In genomic region chr11:33221566-33222365, GRCm38 (mm10) we compare ENCODE assay signal across 19 mouse cellular contexts. TPM values are rescaled to one million over a fixed set of nuclear protein-coding genes. Genes with fewer than 3 reads are reported as not detected.
A peak's percentile ranks its signal among the peaks of the same experiment; 100 is the strongest.
DNase-seq lines count a peak whose midpoint lies in the region; ATAC-seq and TF ChIP-seq lines count a peak whose summit lies in the region.
"Had no signal": no experiment of that assay in that cellular context is flagged by ENCODE, and none has a peak within 500 bp of the region (broad histone marks: within the 10 kb centered on the region; RNA-seq: fewer than 3 reads in every experiment).

No protein-coding gene starts in this region.

- 0 out of 2 replicates have a peak, but pooled peaks have one; percentile 29 for ATAC-seq in heart, embryonic 12.5 days (ENCODE audit: insufficient number of reproducible peaks, low FRiP score)
- ATAC-seq in kidney, embryonic 14.5 days (ENCODE audit: low FRiP score, low TSS enrichment): peak; percentile 43
- peak; percentile 56; the same call in 1 of the 2 replicates for ATAC-seq in stomach, embryonic 15.5 days (ENCODE audit: insufficient read depth, low FRiP score, low read depth)

- no peaks in the 10 kb centered on the region for H3K36me3 ChIP-seq in heart, embryonic 12.5 days
- no peaks in the 10 kb centered on the region for H3K36me3 ChIP-seq in kidney, embryonic 14.5 days (ENCODE audit: control insufficient read depth, insufficient read depth, low read length)
- H3K36me3 ChIP-seq in kidney, adult 2 months (ENCODE audit: control insufficient read depth, insufficient read depth, low read length): no peaks in the 10 kb centered on the region
- H3K36me3 ChIP-seq in stomach, embryonic 15.5 days: no peaks in the 10 kb centered on the region
- H3K36me3 ChIP-seq: forebrain, embryonic 10.5 days; neural tube, embryonic 12.5 days had no signal

- no peaks in the 10 kb centered on the region for H3K27me3 ChIP-seq in heart, embryonic 12.5 days (replicated peaks)
- H3K27me3 ChIP-seq in kidney, embryonic 14.5 days (ENCODE audit: control insufficient read depth, insufficient read depth, low read length): no peaks in the 10 kb centered on the region
- H3K27me3 ChIP-seq in kidney, adult 2 months (replicated peaks; ENCODE audit: control insufficient read depth, insufficient read depth, low read length): no peaks in the 10 kb centered on the region
- no peaks in the 10 kb centered on the region for H3K27me3 ChIP-seq in stomach, embryonic 15.5 days (replicated peaks)
- H3K27me3 ChIP-seq: neural tube, embryonic 12.5 days had no signal

- peaks cover 19% of the 10 kb centered on the region for H3K4me1 ChIP-seq in heart, embryonic 12.5 days (replicated peaks)
- peaks cover 9% of the 10 kb centered on the region; the same call in 1 of the 2 replicates for H3K4me1 ChIP-seq in kidney, embryonic 14.5 days (ENCODE audit: control insufficient read depth, insufficient read depth, low read length)
- H3K4me1 ChIP-seq in kidney, adult 2 months (ENCODE audit: control insufficient read depth, insufficient read depth, low read length): no peaks in the 10 kb centered on the region
- H3K4me1 ChIP-seq in stomach, embryonic 15.5 days: 0 out of 2 replicates have a peak, but pooled peaks cover 5% of the 10 kb centered on the region
- H3K4me1 ChIP-seq: neural tube, embryonic 12.5 days had no signal

- DNase-seq in heart, adult 18-20 months: no peak
- no peak for DNase-seq in kidney, adult 2 months
- peak; percentile 52 for DNase-seq in right cerebral cortex, adult 18-20 months
- no peak for DNase-seq in right cerebral cortex, postnatal 4 days
- DNase-seq in ovary, postnatal 10 days (ENCODE audit: low spot score): no peak
- DNase-seq: adrenal gland, adult 8-10 months; kidney, adult 9 months; thymus, adult 18-20 months had no signal

- no peak overlapping the region for H3K4me3 ChIP-seq in heart, embryonic 12.5 days
- H3K4me3 ChIP-seq in kidney, embryonic 14.5 days (ENCODE audit: low read length): no peak overlapping the region
- no peak overlapping the region for H3K4me3 ChIP-seq in kidney, adult 2 months (ENCODE audit: insufficient read depth, low read depth, low read length)
- H3K4me3 ChIP-seq in stomach, embryonic 15.5 days (replicated peaks): no peak overlapping the region
- H3K4me3 ChIP-seq: forebrain, embryonic 10.5 days; left cerebral cortex, adult 2 months; neural tube, embryonic 12.5 days had no signal

- TF ChIP-seq CTCF in kidney, adult 2 months (conservative IDR thresholded peaks at IDR 0.05; ENCODE audit: insufficient read depth, insufficient read length, low read depth, low read length): no peak

- TF ChIP-seq POLR2A in kidney, adult 2 months (IDR thresholded peaks at IDR 0.05; ENCODE audit: low read depth, low read length): no peak

- no peak overlapping the region for H3K9ac ChIP-seq in heart, embryonic 12.5 days
- no peak overlapping the region for H3K9ac ChIP-seq in kidney, embryonic 14.5 days (ENCODE audit: low read depth, low read length)
- H3K9ac ChIP-seq in stomach, embryonic 15.5 days: no peak overlapping the region
- H3K9ac ChIP-seq: liver, embryonic 14.5 days; neural tube, embryonic 12.5 days had no signal

- H3K9me3 ChIP-seq in heart, embryonic 12.5 days (replicated peaks): no peaks in the 10 kb centered on the region
- no peaks in the 10 kb centered on the region for H3K9me3 ChIP-seq in kidney, embryonic 14.5 days (ENCODE audit: control insufficient read depth, low read length)
- no peaks in the 10 kb centered on the region for H3K9me3 ChIP-seq in stomach, embryonic 15.5 days
- H3K9me3 ChIP-seq: forebrain, embryonic 10.5 days; neural tube, embryonic 12.5 days had no signal

- WGBS in heart, embryonic 12.5 days: 65% methylated on average over 11 of the region's 11 CpGs
- WGBS in kidney, embryonic 14.5 days: 46% methylated on average over 11 of the region's 11 CpGs
- 56% methylated on average over 11 of the region's 11 CpGs for WGBS in kidney, adult 2 months
- 51% methylated on average over 11 of the region's 11 CpGs for WGBS in stomach, embryonic 15.5 days

- no peak overlapping the region for H3K4me2 ChIP-seq in heart, embryonic 12.5 days
- no peak overlapping the region for H3K4me2 ChIP-seq in kidney, embryonic 14.5 days (replicated peaks; ENCODE audit: low read depth, low read length)
- H3K4me2 ChIP-seq in stomach, embryonic 15.5 days: no peak overlapping the region
- H3K4me2 ChIP-seq: midbrain, embryonic 11.5 days; neural tube, embryonic 12.5 days had no signal

- H3K27ac ChIP-seq in heart, embryonic 12.5 days (ENCODE audit: poor library complexity, severe bottlenecking): no peak overlapping the region
- peak overlapping the region; percentile 6; the same call in 1 of the 2 replicates for H3K27ac ChIP-seq in kidney, embryonic 14.5 days (ENCODE audit: low read depth, low read length)
- no peak overlapping the region for H3K27ac ChIP-seq in kidney, adult 2 months (ENCODE audit: insufficient read depth, low read depth, low read length)
- H3K27ac ChIP-seq in stomach, embryonic 15.5 days: no peak overlapping the region; the same call in 1 of the 2 replicates
- H3K27ac ChIP-seq: forebrain, embryonic 10.5 days; left cerebral cortex, adult 2 months; liver, embryonic 14.5 days; neural tube, embryonic 12.5 days had no signal

RNA-seq across cellular contexts. Expression of gene Tlx3, which starts 18.4 kb away (rescaled TPM):
- polyA plus RNA-seq in heart, embryonic 12.5 days (2016; fragmentation: Nextera tagmentation; extraction: Ambion mirVana): not detected in 2 replicates
- not detected for total RNA-seq in heart, adult 18-20 months (2021)
- polyA plus RNA-seq in kidney, embryonic 14.5 days (2014; fragmentation: Nextera tagmentation; extraction: Ambion mirVana): 0.13 TPM in 1 of 2 replicates, not detected in the other
- polyA plus RNA-seq in kidney, adult 2 months (2012; rRNA removed): not detected in 2 replicates
- 0.08 TPM in 1 of 2 replicates, not detected in the other for polyA plus RNA-seq in stomach, embryonic 15.5 days (2015; fragmentation: Nextera tagmentation; extraction: Ambion mirVana)
- total RNA-seq: common myeloid progenitor, adult 5-6 weeks; gastrocnemius, adult 8-10 months; left cerebral cortex, adult 2 months had no signal
- polyA plus RNA-seq: forebrain, embryonic 10.5 days; liver, embryonic 14.5 days; small intestine, adult 2 months had no signal

RNA-seq across cellular contexts. Expression of gene Gm12117, which starts 54.8 kb away (rescaled TPM):
- polyA plus RNA-seq in heart, embryonic 12.5 days (2016; fragmentation: Nextera tagmentation; extraction: Ambion mirVana): not detected in 2 replicates
- total RNA-seq in heart, adult 18-20 months (2021): not detected
- polyA plus RNA-seq in kidney, embryonic 14.5 days (2014; fragmentation: Nextera tagmentation; extraction: Ambion mirVana): not detected in 2 replicates
- polyA plus RNA-seq in kidney, adult 2 months (2012; rRNA removed): not detected in 2 replicates
- polyA plus RNA-seq in stomach, embryonic 15.5 days (2015; fragmentation: Nextera tagmentation; extraction: Ambion mirVana): not detected in 2 replicates
- total RNA-seq: adrenal gland, adult 8-10 months; common myeloid progenitor, adult 5-6 weeks; gastrocnemius, adult 8-10 months had no signal
- polyA plus RNA-seq: forebrain, embryonic 10.5 days; liver, embryonic 14.5 days; neural tube, embryonic 12.5 days; small intestine, adult 2 months had no signal

RNA-seq across cellular contexts. Expression of gene Npm1, which starts 58.8 kb away (rescaled TPM):
- polyA plus RNA-seq in heart, embryonic 12.5 days (2016; fragmentation: Nextera tagmentation; extraction: Ambion mirVana): 513 and 525 TPM in 2 replicates
- total RNA-seq in heart, adult 18-20 months (2021): 100 to 1,000 TPM; 151 to 158 TPM
- 1,562 and 1,907 TPM in 2 replicates for polyA plus RNA-seq in kidney, embryonic 14.5 days (2014; fragmentation: Nextera tagmentation; extraction: Ambion mirVana)
- 77.9 and 98.2 TPM in 2 replicates for polyA plus RNA-seq in kidney, adult 2 months (2012; rRNA removed)
- 849 and 936 TPM in 2 replicates for polyA plus RNA-seq in stomach, embryonic 15.5 days (2015; fragmentation: Nextera tagmentation; extraction: Ambion mirVana)
